Mouse (Mus musculus): ENCODE measurements around the gene Fkbp2.
A peak's percentile ranks its signal among the peaks of the same experiment; 100 is the strongest.

The Fkbp2 gene

DNA sequence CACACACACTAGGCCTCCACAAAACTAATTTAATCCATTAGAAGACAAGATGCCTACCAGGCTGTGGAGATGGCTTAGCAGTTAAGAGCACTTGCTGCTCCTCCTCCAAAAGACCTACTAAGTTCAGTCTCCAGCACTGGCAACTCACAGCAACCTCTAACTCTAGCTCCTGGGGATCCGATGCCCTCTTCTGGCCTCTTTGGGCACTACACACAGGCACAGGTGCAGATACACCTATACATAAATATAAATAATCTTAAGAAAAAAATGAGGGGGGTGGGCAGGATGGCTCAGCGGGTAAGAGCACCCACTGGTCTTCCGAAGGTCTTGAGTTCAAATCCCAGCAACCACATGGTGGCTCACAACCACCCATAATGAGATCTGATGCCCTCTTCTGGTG is 44.0 kb downstream of the Fkbp2 start:
- Histone ChIP-seq H3K9me3 (ENCODE audit: low read length) (no peaks in the 10 kb centered on the region), H3K4me1 (replicated peaks; ENCODE audit: low read depth, low read length) (peaks cover 51% of the 10 kb centered on the region), H3K4me3 (replicated peaks; ENCODE audit: low read length) (no peak overlapping the region), H3K27me3 (ENCODE audit: insufficient read depth, low read length) (peaks cover 43% of the 10 kb centered on the region), H3K36me3 (ENCODE audit: insufficient read depth, low read length) (no peaks in the 10 kb centered on the region)
- TF ChIP-seq CTCF (conservative IDR thresholded peaks at IDR 0.05; ENCODE audit: low read length) (peak; percentile 92), NANOG (IDR thresholded peaks at IDR 0.05; ENCODE audit: borderline replicate concordance, low read length) (no peak), POU5F1 (IDR thresholded peaks at IDR 0.05; ENCODE audit: borderline replicate concordance, low read length) (no peak)

DNA sequence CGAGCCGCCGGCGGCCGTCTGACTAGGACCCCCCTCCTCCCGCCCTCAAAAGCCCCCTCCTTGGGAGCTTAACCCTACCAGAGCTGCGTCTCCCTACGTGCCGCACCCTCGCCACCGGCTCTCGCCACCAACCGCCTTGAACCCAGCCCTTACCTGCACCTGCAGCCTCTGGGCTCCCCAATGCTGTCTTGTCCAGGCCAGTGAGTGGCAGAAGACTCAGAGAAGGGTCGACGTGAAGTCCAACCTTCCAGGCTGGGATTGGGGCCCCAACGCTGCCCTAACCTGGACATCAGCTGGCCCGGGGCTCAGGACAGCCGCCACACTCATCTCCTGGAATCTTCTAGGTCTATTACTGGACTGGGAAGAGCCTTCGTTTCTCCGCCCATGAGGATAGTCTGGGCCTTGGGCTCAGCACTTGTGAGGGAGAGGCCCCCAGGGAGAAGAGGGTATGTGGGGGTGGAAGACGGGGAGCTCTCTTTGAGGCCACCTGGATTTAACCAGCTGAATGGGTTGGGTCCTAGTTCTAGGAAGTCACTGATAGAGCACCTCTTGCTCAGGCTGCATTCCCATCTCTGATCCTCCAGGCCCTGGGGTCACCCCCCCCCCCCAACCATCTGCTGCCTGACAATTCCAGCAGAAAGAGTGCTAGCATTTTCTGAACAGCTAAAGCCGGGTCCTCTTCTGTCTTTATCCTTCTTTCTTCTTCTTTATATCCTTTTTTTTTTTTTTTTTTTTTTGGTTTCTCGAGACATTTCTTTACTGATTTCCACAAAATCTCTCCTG is 45.9 kb downstream of the Fkbp2 start, which contains the start of gene Kcnk4:
Kcnk4 (minus strand) TSS at position 321 of the 783 bp plus-strand sequence.
- TF ChIP-seq NANOG (IDR thresholded peaks at IDR 0.05; ENCODE audit: borderline replicate concordance, low read length) (no peak), POU5F1 (IDR thresholded peaks at IDR 0.05; ENCODE audit: borderline replicate concordance, low read length) (no peak), CTCF (conservative IDR thresholded peaks at IDR 0.05; ENCODE audit: low read length) (no peak)
- H3K9me3 ChIP-seq (ENCODE audit: low read length) = no peaks in the 10 kb centered on the region
- H3K27me3 ChIP-seq (ENCODE audit: insufficient read depth, low read length) = peaks cover 45% of the 10 kb centered on the region
- peaks cover 51% of the 10 kb centered on the region for H3K4me1 ChIP-seq (replicated peaks; ENCODE audit: low read depth, low read length)
- peak within 1 kb of the TSS; percentile 77 for H3K4me3 ChIP-seq (replicated peaks; ENCODE audit: low read length)
- no peaks in the 10 kb centered on the region for H3K36me3 ChIP-seq (ENCODE audit: insufficient read depth, low read length)

- H3K4me1 ChIP-seq (replicated peaks; ENCODE audit: low read depth, low read length) = peaks cover 56% of the 10 kb centered on the region
- H3K27me3 ChIP-seq (ENCODE audit: insufficient read depth, low read length) = peaks cover 48% of the 10 kb centered on the region
- H3K9me3 ChIP-seq (ENCODE audit: low read length) = no peaks in the 10 kb centered on the region
- H3K36me3 ChIP-seq (ENCODE audit: insufficient read depth, low read length) = no peaks in the 10 kb centered on the region
- peak overlapping the region; percentile 77 for H3K4me3 ChIP-seq (replicated peaks; ENCODE audit: low read length)
- TF ChIP-seq NANOG (IDR thresholded peaks at IDR 0.05; ENCODE audit: borderline replicate concordance, low read length) (no peak), POU5F1 (IDR thresholded peaks at IDR 0.05; ENCODE audit: borderline replicate concordance, low read length) (no peak), CTCF (conservative IDR thresholded peaks at IDR 0.05; ENCODE audit: low read length) (no peak)
Measured at GRCm38 (mm10) chr19:6933436-6934194, 46.7 kb downstream of the Fkbp2 start.

DNA sequence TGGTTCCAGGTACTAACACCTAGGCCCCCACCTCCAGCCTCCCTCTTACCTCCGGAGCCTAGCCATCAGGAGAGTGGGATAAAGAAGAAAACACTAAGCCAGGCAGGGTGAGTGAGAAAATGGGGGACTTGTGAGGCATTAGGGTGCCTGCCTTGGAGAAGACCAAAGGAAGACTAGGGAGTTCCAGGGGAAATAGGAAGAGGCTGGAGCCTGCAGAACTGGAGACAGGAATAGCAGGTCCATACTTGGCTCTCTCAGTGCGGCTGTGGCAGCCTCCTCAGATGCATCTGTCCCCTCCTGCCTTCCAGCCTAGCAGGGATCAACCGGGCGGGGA is 47.2 kb downstream of the Fkbp2 start:
- TF ChIP-seq NANOG (IDR thresholded peaks at IDR 0.05; ENCODE audit: borderline replicate concordance, low read length) (no peak), CTCF (conservative IDR thresholded peaks at IDR 0.05; ENCODE audit: low read length) (no peak), POU5F1 (IDR thresholded peaks at IDR 0.05; ENCODE audit: borderline replicate concordance, low read length) (no peak)
- Histone ChIP-seq H3K4me3 (replicated peaks; ENCODE audit: low read length) (peak overlapping the region; percentile 77), H3K27me3 (ENCODE audit: insufficient read depth, low read length) (peaks cover 47% of the 10 kb centered on the region), H3K9me3 (ENCODE audit: low read length) (no peaks in the 10 kb centered on the region), H3K4me1 (replicated peaks; ENCODE audit: low read depth, low read length) (peaks cover 59% of the 10 kb centered on the region), H3K36me3 (ENCODE audit: insufficient read depth, low read length) (no peaks in the 10 kb centered on the region)

DNA sequence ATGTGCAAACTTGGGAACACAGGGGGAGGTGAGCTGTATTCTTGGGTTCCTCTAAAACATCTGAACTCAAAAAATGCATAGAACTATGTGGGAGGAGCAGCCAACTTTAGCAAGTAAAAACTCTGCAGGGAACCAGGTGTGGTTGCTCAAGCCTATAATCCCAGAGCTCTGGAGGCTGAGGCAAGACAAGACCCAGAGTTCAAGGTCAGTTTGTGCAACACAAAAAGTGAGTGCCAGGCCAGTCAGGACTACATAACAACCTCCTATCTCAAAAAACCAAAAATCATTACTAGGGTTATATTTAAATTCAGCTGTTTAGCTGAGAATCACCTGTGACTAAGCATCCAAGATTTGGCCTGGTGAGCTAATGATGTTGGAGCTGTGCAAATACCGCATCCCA is 48.3 kb downstream of the Fkbp2 start:
- H3K27me3 ChIP-seq (ENCODE audit: insufficient read depth, low read length) = peaks cover 57% of the 10 kb centered on the region
- H3K4me1 ChIP-seq (replicated peaks; ENCODE audit: low read depth, low read length) = peaks cover 69% of the 10 kb centered on the region
- no peaks in the 10 kb centered on the region for H3K9me3 ChIP-seq (ENCODE audit: low read length)
- H3K4me3 ChIP-seq (replicated peaks; ENCODE audit: low read length) = no peak overlapping the region
- TF ChIP-seq POU5F1 (IDR thresholded peaks at IDR 0.05; ENCODE audit: borderline replicate concordance, low read length) (no peak), NANOG (IDR thresholded peaks at IDR 0.05; ENCODE audit: borderline replicate concordance, low read length) (no peak), CTCF (conservative IDR thresholded peaks at IDR 0.05; ENCODE audit: low read length) (no peak)
- no peaks in the 10 kb centered on the region for H3K36me3 ChIP-seq (ENCODE audit: insufficient read depth, low read length)

DNA sequence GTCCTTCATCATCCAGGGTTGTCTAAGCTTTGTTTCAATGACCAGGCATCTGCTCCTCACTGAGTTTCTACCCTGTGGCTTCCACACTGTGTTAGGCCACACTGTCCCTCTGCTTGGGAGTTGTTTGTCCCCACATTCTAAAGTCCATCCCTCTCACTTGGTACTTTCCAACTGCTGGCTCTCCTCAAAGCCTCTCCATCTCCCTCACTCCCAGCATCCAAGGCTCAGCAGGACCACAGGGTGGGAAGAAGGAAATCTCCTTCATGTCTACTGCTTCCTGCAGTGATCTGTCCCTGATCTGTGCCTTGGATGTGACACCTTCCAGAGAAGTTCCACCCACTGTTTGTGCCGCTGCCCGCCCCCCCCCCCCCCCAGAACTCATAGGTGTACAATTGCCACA is 49.3 kb downstream of the Fkbp2 start:
- Histone ChIP-seq H3K4me1 (replicated peaks; ENCODE audit: low read depth, low read length) (peaks cover 79% of the 10 kb centered on the region), H3K4me3 (replicated peaks; ENCODE audit: low read length) (no peak overlapping the region), H3K9me3 (ENCODE audit: low read length) (no peaks in the 10 kb centered on the region), H3K36me3 (ENCODE audit: insufficient read depth, low read length) (no peaks in the 10 kb centered on the region), H3K27me3 (ENCODE audit: insufficient read depth, low read length) (peaks cover 67% of the 10 kb centered on the region)
- TF ChIP-seq POU5F1 (IDR thresholded peaks at IDR 0.05; ENCODE audit: borderline replicate concordance, low read length) (no peak), CTCF (conservative IDR thresholded peaks at IDR 0.05; ENCODE audit: low read length) (no peak), NANOG (IDR thresholded peaks at IDR 0.05; ENCODE audit: borderline replicate concordance, low read length) (no peak)

GRCm38 (mm10) chr19:6928080-6928479 is 52.2 kb downstream of the Fkbp2 start:
- H3K4me3 ChIP-seq (replicated peaks; ENCODE audit: low read length) = 0 out of 2 replicates have a peak overlapping the region, but pooled peaks have one; percentile 23
- H3K36me3 ChIP-seq (ENCODE audit: insufficient read depth, low read length) = no peaks in the 10 kb centered on the region
- TF ChIP-seq POU5F1 (IDR thresholded peaks at IDR 0.05; ENCODE audit: borderline replicate concordance, low read length) = no peak
- no peak for TF ChIP-seq NANOG (IDR thresholded peaks at IDR 0.05; ENCODE audit: borderline replicate concordance, low read length)
- TF ChIP-seq CTCF (conservative IDR thresholded peaks at IDR 0.05; ENCODE audit: low read length) = no peak
- H3K27me3 ChIP-seq (ENCODE audit: insufficient read depth, low read length) = peaks cover 65% of the 10 kb centered on the region
- H3K9me3 ChIP-seq (ENCODE audit: low read length) = no peaks in the 10 kb centered on the region
- peaks cover 84% of the 10 kb centered on the region for H3K4me1 ChIP-seq (replicated peaks; ENCODE audit: low read depth, low read length)
